Mouse (Mus musculus) embryonic fibroblast, embryonic 13.5 days (primary cell): ENCODE results near the gene Mlana. TPM values are rescaled to one million over a fixed set of nuclear protein-coding genes. Genes with fewer than 3 reads are reported as not detected.

Experiments
- H3K27ac ChIP-seq: 2 replicates; pipeline ENCODE4 v1.5.1; 2012; ENCODE audit warnings: low read length, control low read depth, inconsistent platforms; ENCODE audit not compliant: insufficient read depth
- H3K4me1 ChIP-seq: 2 replicates; pipeline ENCODE4 v1.6.1; 2011; ENCODE audit warnings: low read length; ENCODE audit not compliant: control insufficient read depth, insufficient read depth
- H3K4me3 ChIP-seq: 2 replicates; pipeline ENCODE4 v1.5.1; 2011; ENCODE audit warnings: mild to moderate bottlenecking, control low read depth, low read length; ENCODE audit not compliant: insufficient read depth
- CTCF ChIP-seq: IDR thresholded peaks from 2 replicates; pipeline ENCODE4 v1.5.1; 2011; ENCODE audit warnings: mild to moderate bottlenecking, control low read depth, low read length, moderate library complexity, borderline replicate concordance; ENCODE audit not compliant: insufficient read depth
- POLR2A ChIP-seq: IDR thresholded peaks from 2 replicates; pipeline ENCODE4 v1.6.1; 2011; ENCODE audit warnings: low read depth, mild to moderate bottlenecking, control low read depth, low read length, moderate library complexity
- polyA plus RNA-seq: library from polyadenylated mRNA; stranded (reverse); fragments of >200 nt; gene quantifications from 2 replicates; pipeline ENCODE4 v1.2.4, GENCODE M21; 2011; ENCODE audit warnings: low read depth; ENCODE audit not compliant: missing spikeins, insufficient read length

Gene Mlana
- polyA plus RNA-seq = not detected in 2 replicates

DNA sequence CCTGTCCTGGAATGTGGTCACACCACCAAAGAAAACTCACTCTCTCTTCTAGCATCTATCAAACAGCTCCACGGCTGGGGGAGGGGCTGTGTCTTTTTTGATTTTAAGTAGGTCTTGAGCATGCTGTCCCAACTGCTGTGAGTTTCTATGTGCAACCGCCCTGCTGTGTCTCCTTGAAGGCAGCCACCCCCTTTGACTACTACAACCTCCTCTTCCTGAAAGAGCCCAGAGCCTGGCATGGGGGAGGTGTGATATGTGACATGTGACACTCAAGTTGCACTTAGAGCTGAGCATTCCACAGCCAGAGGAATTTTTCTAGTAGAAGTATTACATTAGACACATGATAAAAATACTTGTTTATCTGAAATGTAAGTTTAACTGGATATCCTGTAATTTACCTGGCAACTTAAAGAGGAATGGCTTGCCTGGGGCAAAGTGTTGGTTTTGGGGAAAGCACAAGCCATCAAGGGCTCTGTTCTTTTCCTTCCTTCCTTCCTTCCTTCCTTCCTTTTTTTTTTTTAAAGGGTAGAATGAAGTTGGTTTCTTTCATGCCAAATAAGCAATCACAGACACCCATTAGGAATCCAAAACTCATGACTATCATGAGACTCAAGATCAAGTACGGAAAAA lies at the start of gene Mlana:
Gene Mlana, plus strand, starts transcription at position 580 of the 630 bp plus-strand sequence.
- H3K27ac ChIP-seq = no peak within 1 kb of the TSS
- no peak within 1 kb of the TSS for H3K4me3 ChIP-seq
- no peaks in the 10 kb centered on the region for H3K4me1 ChIP-seq
- TF ChIP-seq POLR2A = no peak
- TF ChIP-seq CTCF = no peak

DNA sequence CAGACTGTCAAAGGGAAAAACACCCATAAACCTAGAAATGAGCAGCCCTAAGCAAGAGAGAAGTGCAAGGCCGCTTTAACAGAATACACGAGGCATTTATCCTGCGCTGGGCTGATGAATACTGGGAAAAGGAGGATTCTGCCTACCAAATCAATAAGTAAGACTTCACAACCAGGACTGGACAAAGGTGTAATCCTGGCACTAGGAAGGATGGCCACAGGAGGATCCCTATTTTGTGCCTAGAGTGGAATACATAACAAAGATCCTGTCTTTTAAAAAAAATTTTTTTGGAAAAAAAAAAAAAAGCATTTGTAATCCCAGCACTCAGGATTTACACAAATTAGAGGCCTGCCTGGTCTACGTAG lies 49.1 kb upstream of the Mlana start:
- Histone ChIP-seq H3K4me1 (peaks cover 3% of the 10 kb centered on the region), H3K27ac (no peak overlapping the region), H3K4me3 (no peak overlapping the region)
- TF ChIP-seq POLR2A = no peak
- TF ChIP-seq CTCF = no peak

DNA sequence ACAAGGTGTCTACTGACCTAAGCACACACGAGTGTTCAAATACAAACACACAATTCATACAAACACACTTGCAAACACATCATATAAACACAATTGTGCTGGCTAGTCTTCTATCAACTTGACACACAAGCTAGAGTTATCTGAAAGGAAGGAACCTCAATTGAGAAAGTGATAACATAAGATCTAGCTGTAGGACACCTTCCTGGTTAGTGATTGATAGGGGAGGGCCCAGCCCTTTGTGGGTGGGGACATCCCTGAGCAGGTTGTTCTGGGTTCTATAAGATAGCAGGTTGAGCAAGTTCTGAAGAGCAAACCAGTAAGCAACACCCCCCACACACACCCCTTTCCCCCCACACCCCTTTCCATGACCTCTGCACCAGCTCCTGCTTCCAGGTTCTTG lies 47.9 kb upstream of the Mlana start:
- H3K4me3 ChIP-seq = no peak overlapping the region
- no peak for TF ChIP-seq CTCF
- no peak for TF ChIP-seq POLR2A

DNA sequence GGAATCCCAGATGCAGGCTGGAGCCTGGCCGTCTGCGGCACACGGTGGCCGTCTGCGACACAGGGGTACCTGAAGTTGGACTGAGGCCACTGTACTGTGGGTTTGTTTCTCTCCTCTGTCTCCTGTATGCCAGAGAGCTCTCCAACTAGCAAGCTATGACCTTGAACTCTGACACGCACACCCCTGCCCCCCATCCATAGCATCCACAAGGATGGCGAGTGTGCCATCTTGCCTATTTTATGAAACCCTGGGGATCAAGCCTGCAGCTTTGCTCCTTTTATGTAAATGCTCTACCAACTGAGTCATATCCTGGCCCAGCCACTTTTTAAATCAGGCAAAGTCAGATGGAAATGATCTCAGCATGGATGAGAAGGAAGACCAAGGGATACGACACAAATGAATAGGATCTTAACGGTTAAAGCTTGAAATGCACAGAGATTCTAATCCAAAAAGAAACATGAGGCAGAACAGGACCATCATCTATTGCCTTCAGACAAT lies 43.8 kb upstream of the Mlana start:
- H3K4me1 ChIP-seq = peaks cover 22% of the 10 kb centered on the region
- TF ChIP-seq POLR2A = no peak
- no peak for TF ChIP-seq CTCF
- peak overlapping the region; percentile 50 for H3K27ac ChIP-seq
- H3K4me3 ChIP-seq = no peak overlapping the region

More for the DNA sequence above, 47.9 kb upstream of the Mlana start:
- H3K27ac ChIP-seq = no peak overlapping the region
- peaks cover 8% of the 10 kb centered on the region for H3K4me1 ChIP-seq

DNA sequence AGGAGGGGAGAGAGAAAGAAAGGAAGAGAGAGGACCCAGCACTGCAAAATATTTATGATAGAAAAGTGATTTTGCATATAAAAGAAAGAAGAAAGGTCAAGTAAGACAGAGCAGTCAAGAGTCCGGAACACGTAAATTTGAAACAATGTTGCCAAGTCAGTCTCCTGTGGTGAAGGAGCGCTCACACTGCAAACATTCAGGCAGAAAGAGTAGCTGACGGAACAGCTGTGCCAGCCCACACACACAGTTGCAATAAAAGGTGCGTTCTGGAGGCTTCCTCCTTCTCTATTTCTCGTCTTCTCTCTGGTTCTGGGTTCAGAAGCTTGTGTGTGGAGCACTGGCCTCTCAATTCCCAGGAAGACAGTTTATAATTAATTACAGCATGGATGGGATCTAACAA lies 42.5 kb upstream of the Mlana start:
- no peak for TF ChIP-seq POLR2A
- no peak overlapping the region for H3K4me3 ChIP-seq
- H3K27ac ChIP-seq = no peak overlapping the region
- peaks cover 30% of the 10 kb centered on the region for H3K4me1 ChIP-seq

DNA sequence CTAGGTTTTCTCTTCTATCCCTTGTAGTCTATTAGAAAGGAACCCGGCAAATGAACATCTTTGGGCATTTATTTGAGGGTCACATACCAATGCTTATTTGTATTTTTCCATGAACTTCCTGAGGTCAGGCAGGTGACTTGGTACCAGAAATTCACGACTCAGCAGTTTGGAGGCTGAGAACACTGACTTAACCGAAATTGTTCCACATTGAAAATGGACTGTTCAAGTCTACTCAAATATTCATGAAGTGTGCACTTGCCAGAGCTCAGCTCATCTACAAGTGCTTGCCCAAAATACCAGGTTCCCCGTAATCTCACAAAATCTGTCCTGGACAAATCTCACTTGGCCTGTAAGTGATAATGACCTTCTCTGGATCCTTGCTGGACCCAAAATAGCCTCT lies 41.6 kb upstream of the Mlana start:
- peaks cover 30% of the 10 kb centered on the region for H3K4me1 ChIP-seq
- TF ChIP-seq POLR2A (no peak), CTCF (no peak)
- no peak overlapping the region for H3K27ac ChIP-seq
- no peak overlapping the region for H3K4me3 ChIP-seq

DNA sequence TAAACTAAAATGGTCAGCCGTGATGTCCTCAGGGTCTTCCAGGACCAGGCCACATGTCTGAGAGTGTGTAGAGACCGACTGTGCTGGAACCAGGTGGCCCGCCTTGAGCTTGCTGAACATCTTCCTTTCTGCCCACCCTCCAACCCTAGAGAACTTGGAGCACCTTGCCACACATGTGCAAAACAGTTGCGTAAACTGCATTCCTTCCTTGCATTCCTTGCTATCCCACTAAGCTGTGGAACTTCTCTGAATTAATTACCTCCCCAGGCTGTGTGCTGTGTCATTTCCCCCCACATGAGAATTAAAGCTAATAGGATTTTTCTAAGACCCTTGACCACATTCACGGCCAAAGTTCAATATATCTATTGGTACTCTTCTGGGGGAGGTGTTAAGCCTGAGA lies 41.0 kb upstream of the Mlana start:
- H3K27ac ChIP-seq = no peak overlapping the region
- TF ChIP-seq CTCF (no peak), POLR2A (no peak)
- no peak overlapping the region for H3K4me3 ChIP-seq
- H3K4me1 ChIP-seq = peaks cover 30% of the 10 kb centered on the region

DNA sequence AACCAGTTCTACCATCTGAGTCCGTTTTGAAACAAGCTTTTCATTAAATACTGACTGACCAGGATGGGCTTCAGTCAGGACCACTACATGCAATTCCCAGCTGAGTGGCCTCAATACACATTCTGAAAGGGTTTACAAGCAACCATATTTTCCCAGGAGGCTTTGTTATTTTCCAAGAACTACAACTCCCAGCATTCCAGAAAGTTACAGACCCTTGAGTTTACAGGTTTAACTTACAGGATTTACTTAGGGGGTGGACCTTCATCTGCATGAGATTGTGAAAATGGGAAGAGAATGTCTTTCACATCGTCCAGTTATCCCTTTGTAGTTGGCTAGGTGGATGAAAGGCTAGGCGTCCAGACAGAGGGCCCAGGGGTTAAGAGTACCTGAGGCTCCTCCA lies 40.6 kb upstream of the Mlana start:
- Histone ChIP-seq H3K27ac (no peak overlapping the region), H3K4me3 (no peak overlapping the region), H3K4me1 (peaks cover 30% of the 10 kb centered on the region)
- TF ChIP-seq POLR2A = no peak
- TF ChIP-seq CTCF = no peak

DNA sequence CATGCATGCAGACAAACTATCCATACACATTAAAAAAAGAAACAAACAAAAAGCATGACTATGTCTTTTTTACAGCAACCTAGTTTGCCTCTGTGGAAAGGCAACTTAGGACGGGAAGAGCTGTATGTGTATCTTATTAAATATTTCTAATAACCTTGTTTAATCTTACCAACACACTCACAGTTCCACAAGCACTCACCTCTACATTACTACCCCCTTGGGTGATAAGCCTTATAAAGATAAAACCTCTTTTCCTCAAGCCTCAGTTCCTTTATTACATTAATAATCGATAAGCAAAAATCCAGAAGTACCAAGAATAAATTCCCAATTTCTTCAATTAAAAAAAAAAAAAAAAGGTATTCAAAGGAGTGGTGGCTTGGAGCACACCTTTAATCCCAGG lies 40.1 kb upstream of the Mlana start:
- Histone ChIP-seq H3K27ac (no peak overlapping the region), H3K4me3 (no peak overlapping the region), H3K4me1 (peaks cover 30% of the 10 kb centered on the region)
- no peak for TF ChIP-seq CTCF
- no peak for TF ChIP-seq POLR2A

DNA sequence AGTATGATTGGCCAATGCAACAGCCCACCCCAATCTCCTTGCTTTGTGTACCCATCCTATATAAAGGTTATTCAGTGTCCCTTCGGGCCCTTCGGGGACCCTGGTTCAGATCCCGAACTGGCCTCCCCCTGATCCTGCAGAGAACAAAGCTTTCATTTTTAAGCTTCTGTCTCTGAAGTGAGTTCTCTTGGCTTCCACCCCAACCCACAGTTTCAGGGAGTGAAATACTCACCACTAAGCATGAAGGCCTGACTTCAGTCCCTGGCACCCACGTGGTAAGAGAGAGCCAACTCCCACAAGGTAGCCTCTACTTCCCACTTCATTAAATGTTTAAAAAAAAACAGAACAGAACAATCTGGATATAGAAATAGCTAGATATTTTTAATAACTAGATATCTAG lies 38.8 kb upstream of the Mlana start:
- Histone ChIP-seq H3K4me3 (no peak overlapping the region), H3K27ac (no peak overlapping the region), H3K4me1 (peaks cover 25% of the 10 kb centered on the region)
- TF ChIP-seq CTCF (no peak), POLR2A (no peak)

DNA sequence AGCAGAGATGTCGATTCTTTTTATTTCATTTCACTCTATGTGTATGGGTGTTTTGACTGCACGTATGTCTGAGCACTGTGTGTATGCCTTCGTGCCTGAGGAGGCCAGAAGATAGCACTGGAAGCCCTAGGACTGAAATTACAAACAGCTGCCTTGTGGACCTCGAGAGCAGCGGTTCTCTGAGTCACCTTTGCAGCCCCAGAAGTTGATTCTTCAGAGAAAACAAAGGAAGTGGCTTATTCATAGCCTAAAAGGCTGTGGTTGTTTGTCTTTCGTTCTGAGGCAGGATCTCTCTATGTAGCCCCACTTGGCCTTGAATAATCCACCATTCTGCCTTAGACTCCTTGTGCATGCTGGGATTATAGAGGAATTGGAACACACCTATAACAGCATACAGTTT lies 37.9 kb upstream of the Mlana start:
- Histone ChIP-seq H3K4me1 (peaks cover 22% of the 10 kb centered on the region), H3K4me3 (no peak overlapping the region), H3K27ac (peak overlapping the region; percentile 74)
- TF ChIP-seq POLR2A (no peak), CTCF (no peak)
